Mouse (Mus musculus) erythroblast, embryonic 14.5 days (primary cell): ENCODE results near the gene Methig1.
"Not testable (repeated sequence)": the region's sequence is repeated elsewhere in the genome, so short reads cannot be mapped to it uniquely, and the experiment has no call there.

Experiments
- GATA1 ChIP-seq: IDR thresholded peaks from 2 replicates; pipeline ENCODE4 v1.6.1; 2012; ENCODE audit warnings: low read length, inconsistent platforms, mixed read lengths
- TAL1 ChIP-seq: IDR thresholded peaks from 3 replicates; pipeline ENCODE4 v1.6.1; 2012; ENCODE audit warnings: low read length, inconsistent platforms, mixed read lengths

- TF ChIP-seq TAL1, GATA1: not testable (repeated sequence)
Measured at GRCm38 (mm10) chr15:100332077-100332961, 20.6 kb upstream of the Methig1 start.
